Mouse (Mus musculus): Measurements from ENCODE around the gene Prg4. TPM values are rescaled to one million over a fixed set of nuclear protein-coding genes. Genes with fewer than 3 reads are reported as not detected.

The Prg4 gene
- polyA plus RNA-seq, 1 experiment from 2014 or later = 0.17 TPM

DNA sequence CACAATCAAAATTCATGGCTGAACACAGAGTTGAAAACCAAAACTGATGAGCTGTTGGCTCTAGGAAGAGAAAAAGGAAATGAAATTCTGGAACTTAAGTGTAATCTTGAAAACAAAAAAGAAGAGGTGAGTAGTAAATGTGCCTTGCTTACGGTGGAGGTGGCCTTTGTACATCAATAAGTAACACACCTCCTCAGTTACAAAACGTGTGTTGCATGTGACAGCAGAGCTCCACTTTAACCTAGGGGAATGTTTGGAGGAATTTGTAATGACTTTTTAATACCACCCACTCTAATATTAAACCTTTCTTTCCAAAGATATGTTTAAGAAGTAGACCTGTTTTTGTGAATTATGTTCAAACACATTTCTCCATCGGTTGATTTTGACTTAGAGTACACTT is 62.1 kb downstream of the Prg4 start:
- H3K27ac ChIP-seq (replicated peaks) = no peak overlapping the region
- no peaks in the 10 kb centered on the region for H3K4me1 ChIP-seq (replicated peaks)
- ATAC-seq (ENCODE audit: low FRiP score, low read depth) = no peak
- peaks cover 56% of the 10 kb centered on the region for H3K36me3 ChIP-seq
- no peaks in the 10 kb centered on the region for H3K9me3 ChIP-seq
- 98% methylated on average over 3 of the region's 3 CpGs for WGBS
- H3K9ac ChIP-seq = no peak overlapping the region
- no peaks in the 10 kb centered on the region for H3K27me3 ChIP-seq
- no peak overlapping the region for H3K4me3 ChIP-seq
- H3K4me2 ChIP-seq = no peak overlapping the region

Other genes starting within 250 kb of the Prg4 start
- not detected in 2 replicates for gene Pdc, start 146.7 kb downstream of the Prg4 start, polyA plus RNA-seq (2015; fragmentation: Nextera tagmentation; extraction: Ambion mirVana)
- gene Tpr, start 73.3 kb downstream of the Prg4 start, polyA plus RNA-seq (2015; fragmentation: Nextera tagmentation; extraction: Ambion mirVana) = 128 and 142 TPM in 2 replicates
- 38.7 and 42.3 TPM in 2 replicates for gene Odr4, start 73.1 kb downstream of the Prg4 start, polyA plus RNA-seq (2015; fragmentation: Nextera tagmentation; extraction: Ambion mirVana)